Mouse (Mus musculus) right cerebral cortex, postnatal 10 days (tissue): ENCODE data around the gene Hes2.

Experiments used
- DNase-seq, 2 experiments: peaks; one replicate each; pipeline ENCODE4 v3.0.0; 2021; ENCODE audit warnings: low spot score in 2 of 2

Hes2 gene

GRCm38 (mm10) chr4:152159285-152159678, 615 bp downstream of the Hes2 start:
- no peak for DNase-seq

GRCm38 (mm10) chr4:152160748-152161147, 2.1 kb downstream of the Hes2 start:
- no peak for DNase-seq

- no peak for DNase-seq
Observed at GRCm38 (mm10) chr4:152161601-152162000, 2.9 kb downstream of the Hes2 start.

DNA sequence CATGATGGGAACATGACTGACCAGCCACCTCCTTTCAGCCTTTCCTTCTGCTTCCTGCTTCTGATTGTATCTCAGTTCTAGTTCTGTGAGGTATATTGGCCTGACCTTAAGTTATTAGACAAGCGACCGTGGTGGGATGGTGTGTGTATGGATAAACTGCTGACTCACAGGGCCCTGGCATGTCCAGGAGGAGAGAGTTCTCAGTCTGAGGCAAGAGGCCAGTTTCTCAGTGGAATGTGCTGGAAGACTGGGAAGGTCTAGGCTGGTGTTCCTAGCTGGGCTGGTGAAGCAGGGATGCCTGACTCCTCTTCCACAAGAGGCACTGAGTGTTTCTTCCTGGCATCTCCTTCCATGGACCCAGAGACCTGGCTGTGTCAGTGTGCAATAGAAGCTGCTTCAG, 4.1 kb downstream of the Hes2 start:
- no peak for DNase-seq

DNA sequence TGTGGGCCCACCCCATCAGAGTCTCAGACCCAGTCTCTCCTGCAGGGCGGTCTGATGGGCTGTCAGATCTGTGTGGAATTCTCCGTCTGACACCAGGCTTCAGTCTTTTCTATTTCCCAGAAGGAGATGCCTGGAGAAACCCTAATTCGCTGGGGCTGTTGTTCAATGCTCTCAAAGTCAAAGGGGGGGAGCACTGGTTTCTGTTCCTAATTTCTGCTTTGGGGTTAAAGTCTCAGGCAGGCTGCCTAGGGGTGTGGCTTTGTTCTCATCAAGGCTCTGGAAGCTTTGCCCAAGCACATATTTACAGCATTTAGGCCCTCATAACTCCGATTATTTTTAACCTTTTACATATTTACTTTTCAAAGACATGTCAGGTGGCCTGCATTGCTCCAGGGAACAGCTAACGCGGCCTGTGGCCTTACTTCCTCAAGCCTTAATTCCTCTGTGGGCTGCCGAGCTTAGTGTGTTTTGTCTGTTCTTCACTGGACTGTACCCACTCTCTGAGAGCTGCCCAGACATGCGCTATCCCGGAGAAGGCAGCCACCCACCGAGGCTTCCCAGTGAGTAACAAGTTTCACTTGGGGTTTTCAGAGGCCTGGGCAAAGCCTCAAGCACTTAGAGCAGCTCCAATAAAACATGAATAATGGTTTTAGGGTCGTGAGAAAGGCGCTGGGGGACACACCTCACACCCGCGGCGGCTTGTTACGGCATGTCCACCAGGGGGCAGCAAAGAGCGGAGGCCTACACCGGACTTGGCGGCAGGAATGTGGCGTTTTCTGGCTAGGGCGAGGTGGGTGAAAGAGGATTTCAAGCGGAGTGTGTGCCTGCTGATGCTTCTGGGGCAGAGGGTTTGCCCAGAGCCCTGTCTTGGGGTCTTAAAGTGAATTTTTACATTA, 6.6 kb downstream of the Hes2 start:
- DNase-seq = peak in 1 of 2 experiments; percentile 77

DNA sequence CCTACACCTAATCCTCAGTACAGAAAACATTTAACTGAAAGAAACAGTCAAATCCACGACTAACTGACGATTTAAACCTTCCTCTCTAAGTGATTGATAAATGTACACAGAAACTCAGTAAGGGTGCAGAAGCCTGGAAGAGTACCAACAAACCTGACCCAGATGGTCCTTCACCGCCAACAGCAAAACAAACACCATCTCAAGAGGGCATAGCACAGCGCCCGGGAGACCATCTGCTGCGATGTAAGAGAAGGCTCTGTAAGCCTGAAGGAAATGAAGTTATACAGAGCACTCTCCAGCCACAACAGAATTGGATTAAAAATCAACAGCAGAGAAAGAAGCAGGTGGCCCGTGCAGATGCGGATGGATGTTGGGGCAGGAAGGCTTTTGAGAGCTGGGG, 9.4 kb downstream of the Hes2 start:
- DNase-seq = no peak

- no peak for DNase-seq
Observed at GRCm38 (mm10) chr4:152169103-152169502, 10.4 kb downstream of the Hes2 start.

DNA sequence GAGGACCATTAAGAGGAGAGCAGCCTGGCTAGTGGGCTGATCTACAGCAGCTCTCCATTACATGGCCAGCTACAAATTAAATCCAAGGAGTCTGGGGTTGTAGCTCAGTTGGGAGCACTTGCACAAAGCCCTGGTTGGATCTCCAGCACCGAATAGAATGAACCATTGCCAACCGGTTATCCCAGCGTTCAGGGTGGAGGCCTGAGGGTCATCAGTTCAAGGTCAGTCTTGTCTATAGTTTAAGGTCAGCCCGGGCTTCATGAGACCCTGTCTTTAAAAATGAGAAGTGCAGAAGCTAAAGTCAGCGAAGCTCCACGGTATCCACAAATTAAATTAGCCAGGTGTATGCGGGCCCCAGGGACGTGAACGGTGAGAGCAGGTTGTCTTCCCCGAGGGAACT, 11.6 kb downstream of the Hes2 start:
- DNase-seq = no peak

DNA sequence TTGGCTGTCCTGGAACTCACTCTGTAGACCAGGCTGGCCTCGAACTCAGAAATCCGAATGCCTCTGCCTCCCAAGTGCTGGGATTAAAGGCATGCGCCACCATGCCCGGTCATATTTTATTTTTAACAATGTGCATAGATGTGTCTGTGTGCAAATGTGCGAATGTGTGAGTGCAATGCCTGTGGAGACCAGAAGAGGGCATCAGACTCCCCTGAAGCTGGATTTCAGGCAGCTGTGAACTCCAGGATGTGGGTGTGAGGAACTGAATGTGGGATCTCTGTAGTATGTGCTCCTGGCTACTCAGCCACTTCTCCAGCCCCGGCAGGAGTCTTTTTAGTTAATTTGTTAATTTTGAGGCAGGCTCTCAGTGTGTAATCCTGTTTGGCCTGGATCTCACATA, 12.9 kb downstream of the Hes2 start:
- DNase-seq = no peak

DNA sequence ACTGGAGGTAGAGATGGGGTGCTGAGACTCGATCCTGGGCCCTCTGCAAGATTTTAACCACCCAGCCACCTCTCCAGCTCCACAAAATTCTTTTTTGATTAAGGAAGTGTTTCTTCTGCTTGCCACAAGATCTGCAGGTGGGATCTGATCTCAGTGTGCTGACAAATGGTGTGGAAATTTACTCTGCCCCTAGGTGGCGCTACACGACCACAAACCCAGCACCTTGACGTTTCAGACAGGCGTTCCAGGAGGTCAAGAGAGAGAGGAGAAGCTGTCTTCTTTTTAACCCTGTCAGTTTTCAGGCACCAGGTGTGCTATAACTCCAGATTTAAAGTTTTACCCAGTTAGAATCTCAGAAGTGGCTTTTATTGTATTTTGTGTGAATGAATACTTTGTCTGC, 14.4 kb downstream of the Hes2 start:
- DNase-seq = peak; percentile 82 to 87

DNA sequence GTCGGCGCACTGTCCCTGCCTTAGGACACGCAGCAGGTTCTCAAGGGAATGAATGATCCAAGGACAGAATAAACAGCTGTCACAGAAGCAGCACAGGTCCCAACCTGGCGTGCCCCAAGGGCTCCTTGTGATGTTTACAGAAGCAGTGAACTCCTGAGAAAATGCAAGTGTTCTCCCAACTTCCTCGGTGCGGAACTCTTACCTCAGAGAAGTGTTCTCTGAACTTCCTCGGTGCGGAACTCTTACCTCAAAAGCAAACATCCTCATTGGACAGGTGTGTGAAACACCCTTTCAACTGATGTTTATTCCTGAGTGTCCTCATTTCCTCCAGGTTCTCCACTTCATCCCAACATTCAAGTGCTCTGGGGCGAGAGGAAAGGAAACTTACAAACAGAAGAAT, 15.3 kb downstream of the Hes2 start:
- no peak for DNase-seq

DNA sequence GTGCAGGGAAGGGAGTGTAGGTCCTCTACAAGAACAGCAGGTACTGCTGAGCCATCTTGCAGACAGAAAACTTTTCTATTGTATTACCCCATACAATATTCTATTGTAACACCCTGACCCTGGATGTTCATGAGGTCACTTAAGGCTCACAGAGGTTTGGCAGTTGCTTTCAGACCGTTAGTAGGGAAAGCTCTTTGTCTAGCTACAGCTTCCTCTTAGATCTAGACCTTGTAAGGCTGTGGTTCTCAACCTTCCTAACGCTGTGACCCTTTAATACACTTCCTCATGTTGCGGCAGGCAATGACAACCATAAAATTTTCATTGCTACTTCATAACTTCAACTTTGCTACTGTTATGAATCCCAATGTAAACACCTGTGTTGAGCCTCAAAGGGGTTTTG, 18.0 kb downstream of the Hes2 start:
- DNase-seq = no peak

DNA sequence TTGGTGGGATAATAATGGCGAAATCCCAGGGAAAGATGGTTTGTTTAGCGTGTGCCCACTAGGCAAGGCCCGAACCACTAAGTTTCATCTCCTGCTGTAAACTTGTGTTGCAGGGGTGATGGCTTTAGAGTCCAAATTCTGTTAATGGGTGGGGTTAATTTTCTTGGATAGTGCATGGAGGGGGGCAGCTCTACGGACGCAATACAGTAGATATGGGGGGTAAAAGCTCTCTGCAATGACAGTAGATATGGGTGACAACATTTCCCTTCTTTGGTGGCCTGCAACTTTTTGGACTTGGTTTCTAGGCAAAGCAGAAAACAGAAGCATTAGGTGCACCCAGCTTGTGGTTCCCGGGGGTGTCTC, 18.5 kb downstream of the Hes2 start:
- DNase-seq = no peak

GRCm38 (mm10) chr4:152177537-152178343, 19.1 kb downstream of the Hes2 start, which contains the start of gene Acot7:
TSS of gene Acot7 (plus strand) at chr4:152178134.
- peak; percentile 95 to 97 for DNase-seq

DNA sequence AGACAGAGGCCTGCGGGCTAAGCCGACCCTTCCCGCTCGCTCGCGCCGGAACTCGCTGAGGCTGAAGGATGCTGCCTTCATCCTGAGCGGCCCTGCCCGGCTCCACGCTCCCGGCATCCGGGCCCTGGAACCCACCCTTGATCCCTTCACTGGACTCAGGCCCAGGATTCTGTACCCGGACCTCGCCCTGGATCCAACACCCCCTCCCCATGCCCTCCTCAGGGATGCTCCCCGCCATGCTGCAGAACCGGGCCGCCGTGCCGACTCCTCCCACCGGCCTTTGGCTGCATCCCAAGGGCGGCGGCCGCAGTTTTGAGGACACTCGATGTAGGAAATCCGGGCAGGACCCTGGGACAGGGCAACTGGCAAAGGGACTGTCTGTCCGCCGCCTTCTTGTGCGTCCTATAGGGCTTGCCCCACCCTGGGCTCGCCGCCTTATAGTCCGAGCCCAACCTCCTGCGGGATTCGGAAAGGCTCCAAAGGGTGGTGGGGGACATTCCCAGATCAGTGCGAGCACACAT, 19.7 kb downstream of the Hes2 start:
- DNase-seq = peak; percentile 72 to 78

DNA sequence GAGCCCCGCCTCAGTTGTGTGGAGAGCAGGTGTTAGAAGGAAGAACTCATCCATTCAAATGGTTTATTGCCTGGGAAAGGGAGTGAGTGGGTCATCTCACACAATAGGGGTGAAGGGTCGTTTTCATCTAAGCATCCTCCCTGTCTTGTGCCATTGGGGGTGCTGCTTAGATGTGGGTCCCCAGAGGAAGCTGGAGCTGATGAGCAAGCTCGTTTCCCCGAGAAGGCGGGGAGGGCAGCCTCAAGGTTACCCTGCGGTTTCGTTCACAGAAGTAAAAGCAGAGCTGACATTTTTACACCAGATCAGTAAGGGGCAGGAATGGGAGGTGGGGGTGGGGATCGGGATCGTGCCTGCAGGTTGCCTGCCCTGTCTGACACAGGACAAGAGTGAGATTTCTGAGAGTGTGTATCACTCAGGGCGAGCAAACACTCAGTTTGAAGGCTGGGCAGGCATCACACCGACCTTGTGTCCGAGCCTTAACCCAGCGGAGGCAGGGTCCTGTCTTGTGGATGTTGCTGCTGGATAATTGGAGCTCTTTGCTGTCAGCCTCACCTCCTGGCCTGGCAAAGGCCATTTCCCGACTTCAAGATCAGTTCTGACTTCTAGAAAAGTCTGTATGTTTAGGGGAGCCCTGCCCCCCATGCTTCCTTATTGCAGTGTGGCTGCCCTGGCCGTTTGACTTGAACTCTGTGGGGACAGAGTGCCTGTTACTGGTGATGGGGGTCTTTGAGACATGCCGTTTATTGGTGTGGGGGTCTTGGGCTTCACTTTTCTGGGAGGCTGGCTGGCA, 20.4 kb downstream of the Hes2 start:
- no peak for DNase-seq

- no peak for DNase-seq
Observed at GRCm38 (mm10) chr4:152179946-152180660, 21.4 kb downstream of the Hes2 start.

DNA sequence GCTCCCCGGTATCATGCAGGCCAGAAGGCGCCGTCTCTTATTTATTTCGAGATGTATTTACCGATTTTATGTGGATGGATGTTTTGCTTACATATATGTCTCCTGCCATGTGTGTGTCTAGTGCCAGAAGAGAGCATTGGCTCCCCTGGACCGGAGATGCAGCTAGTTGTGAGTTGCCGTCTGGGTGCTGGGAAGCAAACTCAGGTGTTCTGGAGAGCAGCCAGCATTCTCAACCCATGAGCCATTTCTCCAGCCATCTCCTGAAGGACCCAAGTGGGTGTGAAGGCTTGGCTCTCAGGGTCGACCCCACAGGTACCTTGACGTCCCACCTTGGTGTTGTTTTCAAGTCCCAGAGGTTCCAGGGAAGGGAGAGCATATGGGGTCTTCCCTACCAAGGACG, 23.5 kb downstream of the Hes2 start:
- DNase-seq = no peak

- peak; percentile 63 to 75 for DNase-seq
Observed at GRCm38 (mm10) chr4:152184353-152185035, 25.8 kb downstream of the Hes2 start.

DNA sequence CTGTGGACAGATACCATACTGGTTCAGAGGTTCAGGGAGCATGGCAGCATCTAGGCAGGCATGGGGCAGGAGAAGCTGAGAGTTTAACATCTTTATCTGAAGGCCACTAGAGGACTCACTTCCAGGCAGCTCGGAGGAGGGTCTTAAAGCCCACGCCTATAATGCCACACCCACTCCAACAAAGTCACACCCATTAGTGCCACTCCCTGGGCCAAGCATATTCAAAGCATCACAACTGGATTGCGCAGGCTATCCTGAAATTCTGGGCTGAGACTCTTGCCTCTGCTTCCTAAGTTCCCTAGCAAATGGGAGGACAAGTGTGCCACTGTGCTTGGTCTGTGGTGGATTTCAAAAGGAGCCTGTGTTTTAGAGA, 26.5 kb downstream of the Hes2 start:
- DNase-seq = no peak
